8 mouse cellular contexts compared by ENCODE assay signal in genomic region chr3:96576690-96577541, GRCm38 (mm10). TPM values are rescaled to one million over a fixed set of nuclear protein-coding genes. Genes with fewer than 3 reads are reported as not detected.
DNase-seq lines count a peak whose midpoint lies in the region; ATAC-seq and TF ChIP-seq lines count a peak whose summit lies in the region.

Gene Gm16253 (plus strand): TSS chr3:96576984.

- H3K27me3 ChIP-seq in embryonic facial prominence, embryonic 12.5 days, result no peaks in the 10 kb centered on the region
- H3K27me3 ChIP-seq in kidney, adult 2 months (replicated peaks; ENCODE audit: control insufficient read depth, insufficient read depth, low read length), result no peaks in the 10 kb centered on the region
- H3K27me3 ChIP-seq in limb, embryonic 13.5 days, result no peaks in the 10 kb centered on the region
- H3K27me3 ChIP-seq in midbrain, embryonic 15.5 days (replicated peaks), result no peaks in the 10 kb centered on the region

- H3K4me3 ChIP-seq in embryonic facial prominence, embryonic 12.5 days, result peak within 1 kb of the TSS; percentile 9
- peak within 1 kb of the TSS; percentile 29; the same call in 1 of the 2 replicates for H3K4me3 ChIP-seq in kidney, adult 2 months (ENCODE audit: insufficient read depth, low read depth, low read length)
- H3K4me3 ChIP-seq in limb, embryonic 13.5 days, result peak within 1 kb of the TSS; percentile 15
- H3K4me3 ChIP-seq in midbrain, embryonic 15.5 days, result peak within 1 kb of the TSS; percentile 4

- H3K4me1 ChIP-seq in embryonic facial prominence, embryonic 12.5 days, result peaks cover 19% of the 10 kb centered on the region
- H3K4me1 ChIP-seq in kidney, adult 2 months (ENCODE audit: control insufficient read depth, insufficient read depth, low read length), result peaks cover 48% of the 10 kb centered on the region
- H3K4me1 ChIP-seq in limb, embryonic 13.5 days, result peaks cover 28% of the 10 kb centered on the region
- peaks cover 21% of the 10 kb centered on the region for H3K4me1 ChIP-seq in midbrain, embryonic 15.5 days

- no peaks in the 10 kb centered on the region for H3K9me3 ChIP-seq in embryonic facial prominence, embryonic 12.5 days
- H3K9me3 ChIP-seq in limb, embryonic 13.5 days, result no peaks in the 10 kb centered on the region
- H3K9me3 ChIP-seq in midbrain, embryonic 15.5 days, result no peaks in the 10 kb centered on the region

- H3K9ac ChIP-seq in embryonic facial prominence, embryonic 12.5 days, result no peak within 1 kb of the TSS
- peak within 1 kb of the TSS; percentile 19; the same call in 1 of the 2 replicates for H3K9ac ChIP-seq in limb, embryonic 13.5 days
- H3K9ac ChIP-seq in midbrain, embryonic 15.5 days, result no peak within 1 kb of the TSS

- no peak for TF ChIP-seq POLR2A in kidney, adult 2 months (IDR thresholded peaks at IDR 0.05; ENCODE audit: low read depth, low read length)

- peak within 1 kb of the TSS; percentile 80 for H3K27ac ChIP-seq in embryonic facial prominence, embryonic 12.5 days
- H3K27ac ChIP-seq in kidney, adult 2 months (ENCODE audit: insufficient read depth, low read depth, low read length), result peak within 1 kb of the TSS; percentile 100
- H3K27ac ChIP-seq in limb, embryonic 13.5 days, result peak within 1 kb of the TSS; percentile 69
- H3K27ac ChIP-seq in midbrain, embryonic 15.5 days, result peak within 1 kb of the TSS; percentile 53

- peak within 1 kb of the TSS; percentile 38 for H3K4me2 ChIP-seq in embryonic facial prominence, embryonic 12.5 days (replicated peaks)
- H3K4me2 ChIP-seq in limb, embryonic 13.5 days (replicated peaks), result peak within 1 kb of the TSS; percentile 53
- peak within 1 kb of the TSS; percentile 29 for H3K4me2 ChIP-seq in midbrain, embryonic 15.5 days

- no peaks in the 10 kb centered on the region for H3K36me3 ChIP-seq in embryonic facial prominence, embryonic 12.5 days
- no peaks in the 10 kb centered on the region for H3K36me3 ChIP-seq in kidney, adult 2 months (ENCODE audit: control insufficient read depth, insufficient read depth, low read length)
- peaks cover 4% of the 10 kb centered on the region; the same call in 1 of the 2 replicates for H3K36me3 ChIP-seq in limb, embryonic 13.5 days
- H3K36me3 ChIP-seq in midbrain, embryonic 15.5 days (replicated peaks), result no peaks in the 10 kb centered on the region

- WGBS in embryonic facial prominence, embryonic 12.5 days, result 28% methylated on average over 17 of the region's 17 CpGs
- 11% methylated on average over 17 of the region's 17 CpGs for WGBS in kidney, adult 2 months
- WGBS in limb, embryonic 13.5 days, result 28% methylated on average over 17 of the region's 17 CpGs
- WGBS in midbrain, embryonic 15.5 days, result 29% methylated on average over 17 of the region's 17 CpGs

- peak; percentile 99 for DNase-seq in 3T3-L1 (ENCODE audit: low read depth, low spot score)
- peak; percentile 84 for DNase-seq in adrenal gland, postnatal 25 days
- peak; percentile 98 to 99 for DNase-seq in heart, adult 18-20 months
- DNase-seq in kidney, adult 2 months, result peak; percentile 96
- DNase-seq in spleen, postnatal 10 days (ENCODE audit: low spot score in 2 of 2), result peak; percentile 71 to 91

- no peak for TF ChIP-seq CTCF in kidney, adult 2 months (conservative IDR thresholded peaks at IDR 0.05; ENCODE audit: insufficient read depth, insufficient read length, low read depth, low read length)

- ATAC-seq in embryonic facial prominence, embryonic 12.5 days (ENCODE audit: insufficient number of reproducible peaks, insufficient read depth, low FRiP score, low TSS enrichment), result peak; percentile 77
- peak; percentile 88 for ATAC-seq in limb, embryonic 13.5 days (ENCODE audit: low FRiP score, low read depth)
- ATAC-seq in midbrain, embryonic 15.5 days (replicated peaks), result peak; percentile 87

RNA-seq across cellular contexts. Expression of gene Gm16253, which starts in this region (rescaled TPM):
- not detected in 2 replicates for total RNA-seq in adrenal gland, postnatal 25 days (2021)
- 2.1 and 2.4 TPM in 2 replicates for polyA plus RNA-seq in embryonic facial prominence, embryonic 12.5 days (2016; fragmentation: Nextera tagmentation; extraction: Ambion mirVana)
- total RNA-seq in heart, adult 18-20 months (2021), result 1 to 10 TPM; 1.6 to 1.9 TPM
- 0.20 TPM in 1 of 2 replicates, not detected in the other for polyA plus RNA-seq in kidney, adult 2 months (2012; rRNA removed)
- 1.3 and 1.5 TPM in 2 replicates for polyA plus RNA-seq in limb, embryonic 13.5 days (2015; fragmentation: Nextera tagmentation; extraction: Ambion mirVana)
- polyA plus RNA-seq in midbrain, embryonic 15.5 days (2015; fragmentation: Nextera tagmentation; extraction: Ambion mirVana), result 1.1 and 2.1 TPM in 2 replicates

Comparison
In these comparisons a context has a peak if more than half of its experiments do, and no peak if none do; other contexts are left out.
1. Peak in every context shown above with its lines: DNase-seq, ATAC-seq, H3K4me3 ChIP-seq and H3K27ac ChIP-seq.
2. Peak in DNase-seq in adrenal gland, postnatal 25 days; RNA of the gene not detected or under 1 TPM.
3. Peak in DNase-seq, H3K4me3 ChIP-seq and H3K27ac ChIP-seq in kidney, adult 2 months; RNA of the gene not detected or under 1 TPM.